Mouse (Mus musculus): Measurements from ENCODE around the gene Gucy1a1.

DNA sequence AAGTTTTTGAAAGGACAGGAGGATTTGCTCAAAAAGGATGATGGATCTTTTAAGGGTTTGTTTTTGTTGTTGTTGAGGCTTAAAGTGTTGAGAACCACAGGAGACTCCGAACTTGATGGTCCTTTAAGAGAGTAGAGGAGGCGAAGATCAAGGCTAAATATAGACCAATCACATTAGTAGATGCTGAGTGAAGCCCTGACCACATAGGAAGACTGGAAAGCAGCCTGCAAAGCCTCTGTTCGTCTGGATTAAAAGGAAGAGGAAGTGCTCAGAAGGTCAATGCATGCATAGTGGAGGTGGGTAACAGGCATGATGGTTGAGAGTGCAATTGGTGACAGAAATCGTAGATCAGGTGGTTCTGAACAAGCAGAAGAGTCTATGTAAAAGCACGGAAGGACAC lies 4.8 kb downstream of the Gucy1a1 start:
- TF ChIP-seq CTCF (IDR thresholded peaks at IDR 0.05 in 2 of 3, conservative IDR thresholded peaks at IDR 0.05 in 1 of 3; ENCODE audit: control insufficient read depth in 1 of 3, insufficient read depth in 1 of 3, low read depth in 2 of 3, low read length in 3 of 3, poor library complexity in 1 of 3, severe bottlenecking in 1 of 3) (no peak), GATA1 (IDR thresholded peaks at IDR 0.05; ENCODE audit: low read depth, low read length) (no peak), TBP (IDR thresholded peaks at IDR 0.05; ENCODE audit: low read depth, low read length) (no peak), GABPA (IDR thresholded peaks at IDR 0.05; ENCODE audit: low read depth, low read length) (no peak)
